Mouse (Mus musculus) spleen, postnatal 10 days (tissue): ENCODE results near the gene Runx3.

Experiments used
- DNase-seq, 2 experiments: peaks; one replicate each; pipeline ENCODE4 v3.0.0; 2021 to 2022; ENCODE audit warnings: low spot score in 2 of 2

Runx3 gene

DNA sequence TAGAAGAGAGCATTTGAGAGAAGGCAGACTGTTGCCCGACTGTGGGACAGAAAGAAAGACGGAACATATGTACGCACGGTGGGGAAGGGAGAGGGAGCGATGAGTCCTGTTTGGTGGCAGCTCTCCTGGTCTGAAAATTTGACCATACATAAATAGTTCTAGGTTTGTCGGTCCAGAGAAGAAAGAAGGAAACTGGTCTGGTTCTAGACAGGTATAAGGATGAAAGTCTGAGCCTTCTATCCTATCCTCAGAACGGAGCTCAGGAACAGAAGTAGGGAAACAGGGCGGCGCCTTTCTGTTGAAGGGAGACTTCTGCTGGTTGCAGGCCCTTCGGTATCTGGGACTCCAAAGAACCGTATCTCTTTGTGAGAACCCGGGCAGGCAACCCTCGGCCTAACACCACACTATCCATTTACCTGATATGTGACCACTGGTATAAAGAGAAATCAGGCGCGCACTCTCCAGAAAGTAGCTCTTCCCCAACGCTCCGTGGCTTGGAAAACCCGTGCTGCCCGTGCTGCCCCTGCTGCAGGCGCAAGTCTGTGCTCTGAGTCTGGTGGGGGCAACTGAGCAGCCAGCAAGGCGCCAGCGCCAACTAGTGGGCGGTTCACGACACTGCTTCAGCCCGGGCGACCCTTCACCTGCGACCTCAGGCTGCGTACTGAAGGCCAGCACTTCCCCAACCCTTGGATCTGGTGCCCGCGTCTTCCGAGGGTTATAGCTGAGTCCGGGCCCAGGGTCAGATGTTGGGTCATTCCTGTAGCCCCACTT is 29.8 kb downstream of the Runx3 start:
- peak; percentile 78 to 86 for DNase-seq

- peak in 1 of 2 experiments; percentile 27 for DNase-seq
Measured at GRCm38 (mm10) chr4:135151111-135151987, 30.9 kb downstream of the Runx3 start.

- DNase-seq = peak; percentile 51 to 67
Measured at GRCm38 (mm10) chr4:135151988-135152594, 31.6 kb downstream of the Runx3 start.

GRCm38 (mm10) chr4:135152834-135153259 is 32.4 kb downstream of the Runx3 start:
- peak; percentile 67 to 69 for DNase-seq

GRCm38 (mm10) chr4:135153260-135154088 is 33.0 kb downstream of the Runx3 start:
- peak; percentile 61 for DNase-seq

DNA sequence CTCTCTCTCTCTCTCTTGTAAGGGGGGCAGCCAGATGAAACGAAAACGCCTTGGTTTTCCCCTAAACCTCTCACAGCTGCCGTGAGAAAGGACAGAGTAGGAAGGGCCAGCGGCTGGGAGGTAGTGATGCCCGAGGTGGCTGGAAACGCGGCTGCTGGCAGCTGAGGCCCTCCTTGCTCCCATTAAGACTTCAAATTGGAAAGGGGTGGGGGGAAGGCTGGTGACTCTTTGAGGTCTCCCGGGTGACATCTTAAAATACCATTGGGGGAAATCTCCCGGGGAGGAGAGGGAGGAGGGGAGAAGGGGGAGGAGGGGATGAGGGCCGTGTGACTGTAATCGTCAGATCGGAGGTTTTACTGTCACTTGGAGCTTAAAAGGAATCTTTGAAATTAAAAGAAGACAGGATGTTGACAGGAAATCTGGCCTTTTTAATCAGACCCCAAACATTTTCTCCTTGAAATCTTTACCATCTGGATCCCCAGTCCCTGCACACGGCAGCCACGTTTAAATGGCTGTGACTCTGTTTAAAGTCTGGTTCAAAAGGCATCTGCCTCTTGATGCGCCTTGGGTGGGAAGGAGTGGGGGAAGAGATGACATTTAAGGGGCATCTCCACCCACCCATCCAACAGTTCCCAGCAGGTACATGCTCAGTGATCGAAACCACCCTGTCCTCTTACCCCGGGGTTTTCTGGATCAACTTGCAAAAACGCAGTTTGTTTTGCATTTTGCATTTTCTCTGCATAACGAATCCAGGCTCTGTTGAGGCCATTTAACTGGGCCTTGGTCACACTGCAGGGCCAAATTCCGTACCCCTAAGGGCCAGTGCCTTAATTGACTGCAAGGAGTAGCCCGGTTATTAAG is 33.9 kb downstream of the Runx3 start:
- no peak for DNase-seq

DNA sequence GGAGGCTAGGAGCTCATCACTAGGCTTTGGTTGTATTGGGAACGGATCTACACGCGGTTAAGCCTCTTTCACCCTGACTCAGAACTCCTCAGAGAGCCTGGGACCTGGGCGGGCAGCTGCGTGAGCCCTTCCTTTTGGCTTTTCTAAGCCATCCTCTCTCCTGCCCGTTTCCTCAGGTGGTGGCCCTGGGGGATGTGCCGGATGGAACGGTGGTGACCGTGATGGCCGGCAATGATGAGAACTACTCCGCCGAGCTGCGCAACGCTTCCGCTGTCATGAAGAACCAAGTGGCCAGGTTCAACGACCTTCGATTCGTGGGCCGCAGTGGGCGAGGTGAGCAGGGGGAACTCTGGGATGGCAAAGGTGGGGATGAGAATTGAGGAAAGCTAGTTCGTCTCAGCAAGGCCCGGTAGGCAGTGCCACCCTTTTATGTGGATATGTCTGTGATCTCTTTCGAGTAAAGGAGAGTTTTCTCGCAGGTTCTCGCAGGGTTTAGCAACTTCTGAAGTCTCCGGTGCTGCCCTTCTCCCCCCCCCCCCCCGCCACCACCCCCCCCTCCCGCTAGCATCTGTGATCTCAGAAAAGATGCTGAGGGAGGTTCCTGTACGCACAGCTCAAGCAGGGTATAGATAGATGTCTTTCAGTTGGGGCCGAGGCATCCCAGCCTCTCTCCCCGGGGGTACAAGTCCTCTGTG is 34.8 kb downstream of the Runx3 start:
- no peak for DNase-seq

GRCm38 (mm10) chr4:135155805-135156469 is 35.5 kb downstream of the Runx3 start:
- no peak for DNase-seq

- no peak for DNase-seq
Measured at GRCm38 (mm10) chr4:135156531-135156930, 36.1 kb downstream of the Runx3 start.

- peak in 1 of 2 experiments; percentile 54 for DNase-seq
Measured at GRCm38 (mm10) chr4:135157329-135157728, 36.9 kb downstream of the Runx3 start.

DNA sequence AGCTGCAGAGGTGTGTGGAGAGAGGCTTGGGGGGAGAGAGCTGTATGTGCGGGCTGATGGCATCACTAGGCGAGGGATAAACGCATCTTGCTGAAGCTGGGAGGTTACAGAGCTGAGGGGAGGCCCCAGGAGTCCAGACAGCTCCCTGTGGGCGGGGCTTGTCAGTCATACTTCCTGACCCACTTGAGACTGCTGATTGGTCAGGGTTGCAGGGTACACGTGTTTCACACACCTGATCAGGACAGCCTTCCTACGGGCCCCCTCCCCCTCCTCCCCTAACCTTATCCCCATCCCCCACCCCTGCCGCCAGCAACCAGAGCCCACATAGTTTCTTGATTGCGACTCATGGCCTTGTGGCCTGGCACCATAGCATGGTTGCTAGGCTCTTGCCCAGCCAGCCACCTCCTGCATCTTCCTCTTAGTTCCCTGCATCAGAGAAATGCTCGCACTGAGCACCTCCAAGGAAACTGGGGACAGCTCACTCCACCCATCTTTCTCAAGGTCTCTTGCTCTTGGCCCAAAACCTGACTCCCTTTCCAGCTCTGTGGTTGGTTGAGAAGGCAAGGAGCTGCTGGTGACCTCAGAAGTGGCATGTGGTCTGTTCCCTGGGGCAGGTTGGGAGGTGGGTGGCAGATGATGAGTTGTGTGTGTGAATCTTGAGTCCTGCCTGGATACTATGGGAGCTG is 38.4 kb downstream of the Runx3 start:
- DNase-seq = no peak

DNA sequence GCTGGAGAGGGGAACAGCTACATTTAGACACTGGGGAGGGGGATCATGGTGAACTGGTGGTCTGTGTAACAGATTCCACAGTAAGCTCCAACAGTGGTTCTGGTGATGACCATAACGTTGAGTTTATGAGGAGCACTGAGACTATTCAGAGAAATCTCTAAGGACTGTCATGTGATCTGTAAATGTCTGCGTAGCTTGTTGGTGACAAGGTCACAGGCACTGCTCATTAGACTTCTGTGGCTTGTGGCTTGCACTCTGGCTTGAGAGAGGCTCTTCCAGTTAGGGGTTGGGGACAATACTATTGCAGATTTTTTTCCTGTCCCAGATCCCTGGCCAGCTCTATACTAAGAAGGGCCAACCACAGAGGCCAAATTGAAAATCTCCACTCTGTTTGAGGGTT is 39.2 kb downstream of the Runx3 start:
- no peak for DNase-seq

DNA sequence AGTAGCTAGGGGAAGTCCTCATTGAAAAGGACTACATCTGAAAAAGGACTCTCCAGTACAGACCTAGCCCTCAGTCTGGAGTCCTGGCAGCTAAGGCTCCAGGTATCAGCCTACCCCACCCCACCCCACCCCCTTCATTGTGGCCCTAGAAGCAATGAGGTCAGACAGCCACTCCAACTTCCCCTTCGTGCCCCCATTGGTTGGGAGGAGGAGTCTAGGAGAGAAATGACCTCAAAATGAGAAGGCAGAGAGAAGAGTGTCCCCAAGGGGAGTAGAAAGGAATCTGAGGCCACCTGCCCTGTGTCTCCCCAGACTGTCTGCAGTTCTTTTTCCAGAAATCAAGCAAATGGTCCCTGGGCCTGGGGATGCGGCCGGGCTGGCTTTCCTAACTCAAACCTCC is 39.7 kb downstream of the Runx3 start:
- no peak for DNase-seq

DNA sequence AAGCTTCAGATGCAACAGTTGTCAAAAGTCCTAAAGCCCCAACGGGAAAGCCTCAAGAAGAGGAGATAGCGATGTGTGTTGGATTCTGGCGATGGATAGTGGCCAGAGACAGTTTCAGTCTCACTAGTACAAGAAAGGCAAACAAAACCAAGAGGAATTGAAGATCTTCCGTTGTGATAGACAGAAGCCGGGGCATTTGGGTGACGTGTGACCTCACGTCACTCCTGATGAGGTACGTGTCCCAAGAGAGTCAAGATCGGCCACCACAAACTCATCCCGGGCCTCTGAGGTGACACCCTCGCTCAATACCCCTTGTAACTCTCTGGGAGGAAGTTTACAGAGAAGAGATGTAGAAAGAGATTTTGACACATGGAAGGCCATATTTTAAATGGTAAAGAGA is 41.0 kb downstream of the Runx3 start:
- DNase-seq = no peak

GRCm38 (mm10) chr4:135165761-135166160 is 45.3 kb downstream of the Runx3 start:
- DNase-seq = no peak

DNA sequence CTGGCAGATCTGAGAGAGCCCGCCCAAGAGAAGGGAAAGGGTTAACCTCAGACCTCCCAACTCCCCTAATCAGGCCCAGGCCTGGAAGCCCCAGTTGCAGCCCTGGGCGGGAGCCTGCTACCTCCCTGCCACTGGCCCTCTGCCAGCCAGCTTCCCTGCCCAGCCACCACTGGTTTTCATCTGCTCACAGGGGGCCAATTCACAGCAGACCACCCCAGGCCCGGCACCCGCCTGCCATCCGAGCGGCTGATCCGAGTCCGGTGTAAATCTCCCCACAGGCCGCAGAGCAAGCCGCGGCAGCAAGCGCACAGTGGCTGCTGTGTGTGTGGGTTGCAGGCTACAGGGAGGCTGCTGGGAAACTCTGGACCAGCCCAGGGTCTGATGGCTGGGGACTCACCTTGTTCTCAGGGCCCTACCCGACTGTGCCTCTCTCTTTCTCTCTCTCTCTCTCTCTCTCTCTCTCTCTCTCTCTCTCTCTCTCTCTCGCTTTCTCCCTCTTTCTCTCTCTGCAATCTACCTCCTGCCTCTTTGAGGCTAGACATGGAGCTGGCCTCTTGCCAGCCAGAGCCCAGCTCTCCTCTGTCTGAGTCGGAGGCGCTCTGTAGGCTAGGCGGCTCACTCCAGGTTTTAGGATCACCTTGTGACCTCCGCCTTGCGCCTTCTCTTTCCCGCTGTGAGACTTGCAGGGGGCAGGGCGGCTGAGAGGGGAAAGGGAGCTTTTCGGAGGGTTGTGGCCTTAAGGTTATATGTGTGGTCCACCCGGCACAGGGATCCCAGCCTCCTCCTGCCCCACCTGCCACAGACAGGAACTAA is 46.2 kb downstream of the Runx3 start:
- peak in 1 of 2 experiments; percentile 52 for DNase-seq

GRCm38 (mm10) chr4:135167816-135168527 is 47.5 kb downstream of the Runx3 start:
- DNase-seq = no peak
